Mouse (Mus musculus) telencephalon, adult 2 months (tissue): ENCODE data around the gene Tmem63b.
A peak's percentile ranks its signal among the peaks of the same experiment; 100 is the strongest.

ENCODE experiments used
- DNase-seq: peaks from one replicate; pipeline ENCODE4 v3.0.0-alpha.2; 2011; ENCODE audit warnings: low read depth, low spot score

The Tmem63b gene

GRCm38 (mm10) chr17:45706796-45707195, 20.1 kb upstream of the Tmem63b start:
- no peak for DNase-seq

- no peak for DNase-seq
Observed at GRCm38 (mm10) chr17:45703187-45703586, 16.5 kb upstream of the Tmem63b start.

GRCm38 (mm10) chr17:45702254-45702653, 15.5 kb upstream of the Tmem63b start:
- no peak for DNase-seq

- no peak for DNase-seq
Observed at GRCm38 (mm10) chr17:45701236-45701591, 14.5 kb upstream of the Tmem63b start.

- DNase-seq, result no peak
Observed at GRCm38 (mm10) chr17:45700496-45701235, 14.0 kb upstream of the Tmem63b start.

GRCm38 (mm10) chr17:45699039-45699740, 12.5 kb upstream of the Tmem63b start:
- DNase-seq, result no peak

- no peak for DNase-seq
Observed at GRCm38 (mm10) chr17:45698368-45698767, 11.7 kb upstream of the Tmem63b start.

GRCm38 (mm10) chr17:45696981-45697380, 10.3 kb upstream of the Tmem63b start:
- no peak for DNase-seq

- DNase-seq, result no peak
Observed at GRCm38 (mm10) chr17:45695227-45696120, 8.8 kb upstream of the Tmem63b start.

GRCm38 (mm10) chr17:45693812-45694565, 7.3 kb upstream of the Tmem63b start:
- DNase-seq, result no peak

- DNase-seq, result no peak
Observed at GRCm38 (mm10) chr17:45692159-45692558, 5.5 kb upstream of the Tmem63b start.

- DNase-seq, result no peak
Observed at GRCm38 (mm10) chr17:45690044-45690443, 3.3 kb upstream of the Tmem63b start.

- no peak for DNase-seq
Observed at GRCm38 (mm10) chr17:45689120-45689519, 2.4 kb upstream of the Tmem63b start.

- peak; percentile 67 for DNase-seq
Observed at GRCm38 (mm10) chr17:45686093-45686619, 549 bp downstream of the Tmem63b start, which contains the start of gene Mrpl14. Gene Mrpl14 (plus strand): TSS chr17:45686322.

- DNase-seq, result no peak
Observed at GRCm38 (mm10) chr17:45685171-45686092, 1.3 kb downstream of the Tmem63b start.

- no peak for DNase-seq
Observed at GRCm38 (mm10) chr17:45684667-45685131, 2.0 kb downstream of the Tmem63b start.

- no peak for DNase-seq
Observed at GRCm38 (mm10) chr17:45682843-45683242, 3.9 kb downstream of the Tmem63b start.

GRCm38 (mm10) chr17:45681588-45681987, 5.1 kb downstream of the Tmem63b start:
- no peak for DNase-seq

- DNase-seq, result peak; percentile 87
Observed at GRCm38 (mm10) chr17:45680391-45680980, 6.2 kb downstream of the Tmem63b start.
